Mouse (Mus musculus) CH12.LX (cell line): ENCODE measurements around the gene Sbk3. TPM values are rescaled to one million over a fixed set of nuclear protein-coding genes. Genes with fewer than 3 reads are reported as not detected.

Experiments
- DNase-seq: peaks from one replicate; pipeline ENCODE4 v3.0.0-alpha.2; 2013; ENCODE audit errors: extremely low read depth
- H3K27ac ChIP-seq: 2 replicates; pipeline ENCODE4 v1.5.1; 2012; ENCODE audit warnings: low read depth, mild to moderate bottlenecking, control low read depth, moderate library complexity; ENCODE audit not compliant: insufficient read depth
- H3K27me3 ChIP-seq: replicated peaks from 2 replicates; pipeline ENCODE3; 2012; ENCODE audit warnings: inconsistent platforms
- H3K36me3 ChIP-seq, 2 experiments: replicated peaks in 1 of 2; 2 replicates each; pipeline versions ENCODE3 to v1.6.1; 2012; ENCODE audit warnings: inconsistent platforms in 1 of 2, low read length in 1 of 2, mild to moderate bottlenecking in 1 of 2, mixed read lengths in 1 of 2, moderate library complexity in 1 of 2; ENCODE audit not compliant: control insufficient read depth in 1 of 2, insufficient read depth in 1 of 2
- H3K4me1 ChIP-seq, 2 experiments: 2 replicates each; pipeline ENCODE4 v1.6.1; 2012; ENCODE audit warnings: inconsistent platforms in 1 of 2, moderate library complexity in 1 of 2; ENCODE audit not compliant: insufficient read depth in 2 of 2, control insufficient read depth in 1 of 2
- H3K4me2 ChIP-seq: 2 replicates; pipeline ENCODE4 v1.6.1; 2012; ENCODE audit warnings: low read depth, mild to moderate bottlenecking, control low read depth; ENCODE audit not compliant: poor library complexity, insufficient read depth, severe bottlenecking
- H3K4me3 ChIP-seq, 3 experiments: fragments of 150-350 bp in 1 of 3; sonication (generic) in 1 of 3; replicated peaks in 1 of 3; 2 replicates each; pipeline versions ENCODE3 to v1.5.1; 2011 to 2012; ENCODE audit warnings: low read depth in 2 of 3, low read length in 2 of 3, mild to moderate bottlenecking in 2 of 3, moderate library complexity in 2 of 3, control low read depth in 1 of 3, improper control_type of control experiment in 1 of 3, inconsistent platforms in 1 of 3, mixed read lengths in 1 of 3; ENCODE audit not compliant: poor library complexity in 1 of 3
- H3K79me2 ChIP-seq: replicated peaks from 2 replicates; pipeline ENCODE4 v1.6.1; 2012; ENCODE audit warnings: mild to moderate bottlenecking, moderate library complexity; ENCODE audit not compliant: control insufficient read depth, poor library complexity, insufficient read depth, severe bottlenecking; ENCODE audit errors: extremely low read depth
- H3K9ac ChIP-seq: 2 replicates; pipeline ENCODE4 v1.6.1; 2012; ENCODE audit warnings: low read depth, mild to moderate bottlenecking, control low read depth, moderate library complexity; ENCODE audit not compliant: insufficient read depth
- H3K9me3 ChIP-seq: replicated peaks from 2 replicates; pipeline ENCODE3; 2012; ENCODE audit warnings: low read length, inconsistent platforms, mixed read lengths
- E2F4 ChIP-seq: IDR thresholded peaks from 2 replicates; pipeline ENCODE4 v1.6.1; 2011; ENCODE audit warnings: low read depth, low read length, improper control_type of control experiment; ENCODE audit not compliant: insufficient replicate concordance
- ELF1 ChIP-seq: IDR thresholded peaks from 2 replicates; pipeline ENCODE4 v1.6.1; 2014; ENCODE audit warnings: low read depth, mild to moderate bottlenecking, inconsistent platforms, low read length, improper control_type of control experiment
- GABPA ChIP-seq: IDR thresholded peaks from 2 replicates; pipeline ENCODE4 v1.6.1; 2012; ENCODE audit warnings: low read depth, low read length, improper control_type of control experiment, inconsistent platforms; ENCODE audit not compliant: insufficient replicate concordance
- JUN ChIP-seq: IDR thresholded peaks from 2 replicates; pipeline ENCODE4 v1.6.1; 2011; ENCODE audit warnings: low read depth, mild to moderate bottlenecking, low read length, improper control_type of control experiment, moderate library complexity; ENCODE audit not compliant: insufficient read depth
- JUND ChIP-seq: conservative IDR thresholded peaks from 2 replicates; pipeline ENCODE4 v1.6.1; 2011; ENCODE audit warnings: low read depth, low read length, improper control_type of control experiment
- KAT2A ChIP-seq: IDR thresholded peaks from 2 replicates; pipeline ENCODE4 v1.6.1; 2012; ENCODE audit warnings: low read length, improper control_type of control experiment, inconsistent platforms; ENCODE audit not compliant: insufficient replicate concordance
- MAZ ChIP-seq: IDR thresholded peaks from 2 replicates; pipeline ENCODE4 v1.6.1; 2012; ENCODE audit warnings: low read depth, mild to moderate bottlenecking, inconsistent platforms, low read length, improper control_type of control experiment, moderate library complexity
- MXI1 ChIP-seq: IDR thresholded peaks from 2 replicates; pipeline ENCODE4 v1.6.1; 2011; ENCODE audit warnings: mild to moderate bottlenecking, low read depth, low read length, improper control_type of control experiment
- MYC ChIP-seq: IDR thresholded peaks from 2 replicates; pipeline ENCODE4 v1.6.1; 2011; ENCODE audit warnings: low read depth, mild to moderate bottlenecking, improper control_type of control experiment, low read length
- NRF1 ChIP-seq: IDR thresholded peaks from 2 replicates; pipeline ENCODE4 v1.6.1; 2014; ENCODE audit warnings: low read depth, mild to moderate bottlenecking, inconsistent platforms, low read length, improper control_type of control experiment, moderate library complexity
- PAX5 ChIP-seq: IDR thresholded peaks from 2 replicates; pipeline ENCODE4 v1.6.1; 2012; ENCODE audit warnings: low read length, inconsistent platforms, mixed read lengths
- RCOR1 ChIP-seq: conservative IDR thresholded peaks from 2 replicates; pipeline ENCODE4 v1.6.1; 2012; ENCODE audit warnings: low read depth, mild to moderate bottlenecking, inconsistent platforms, low read length, improper control_type of control experiment
- SIN3A ChIP-seq: IDR thresholded peaks from 2 replicates; pipeline ENCODE4 v1.6.1; 2012; ENCODE audit warnings: low read length, improper control_type of control experiment, inconsistent platforms
- SMC3 ChIP-seq: IDR thresholded peaks from 2 replicates; pipeline ENCODE4 v1.6.1; 2011; ENCODE audit warnings: low read depth, low read length, improper control_type of control experiment
- UBTF ChIP-seq: IDR thresholded peaks from 2 replicates; pipeline ENCODE4 v1.6.1; 2012; ENCODE audit warnings: low read depth, mild to moderate bottlenecking, inconsistent platforms, low read length, improper control_type of control experiment, moderate library complexity
- ZC3H11A ChIP-seq: IDR thresholded peaks from 2 replicates; pipeline ENCODE4 v1.6.1; 2012; ENCODE audit warnings: low read depth, mild to moderate bottlenecking, inconsistent platforms, low read length, improper control_type of control experiment
- ZKSCAN1 ChIP-seq: IDR thresholded peaks from 2 replicates; pipeline ENCODE4 v1.6.1; 2012; ENCODE audit warnings: low read depth, inconsistent platforms, low read length, improper control_type of control experiment, borderline replicate concordance
- dilution Hi-C: fragments of 300-500 bp; cut with MboI; formaldehyde crosslinking; loops from 2 replicates; pipeline ENCODE4 v1.14.3; 2020; ENCODE audit warnings: low sequenced_read_pairs; ENCODE audit not compliant: extremely low pct_unique_long_range_greater_than_20kb, extremely low pct_ligation_motif_present
- in situ Hi-C: fragments of 300-500 bp; cut with MboI; formaldehyde crosslinking; loops from 3 replicates; pipeline ENCODE4 v1.14.3; 2019; ENCODE audit warnings: low sequenced_read_pairs, low pct_ligation_motif_present, low pct_unique_long_range_greater_than_20kb, mixed read lengths
- polyA plus RNA-seq: library from polyadenylated mRNA; unstranded; fragments of >175 nt; gene quantifications from 2 replicates; pipeline ENCODE4 v1.2.1, GENCODE M21; 2012; ENCODE audit warnings: low read depth; ENCODE audit not compliant: insufficient read length
- total RNA-seq, 2 experiments: library from RNA; depleted of rRNA; stranded (reverse); fragments of 300-350 nt in 1 of 2; fragments of >200 nt in 1 of 2; gene quantifications; 2 replicates each; pipeline ENCODE4 v1.2.3; 2012 to 2014

The Sbk3 gene
- total and polyA plus RNA-seq, 3 experiments: not detected

- in situ Hi-C loops: no loop called here
- dilution Hi-C loops: no loop called here
- no peak overlapping the region for H3K4me2 ChIP-seq
- H3K27me3 ChIP-seq: no peaks in the 10 kb centered on the region
- TF ChIP-seq MXI1 (no peak), SMC3 (no peak), KAT2A (no peak), SIN3A (no peak), ZC3H11A (no peak), PAX5 (no peak), ZKSCAN1 (no peak), GABPA (no peak), JUN (no peak), E2F4 (no peak), RCOR1 (no peak), MYC (no peak), JUND (no peak), NRF1 (no peak)
- H3K9me3 ChIP-seq: peaks cover 5% of the 10 kb centered on the region
- H3K4me1 ChIP-seq: peaks cover 6 to 35% of the 10 kb centered on the region in 2 experiments
- H3K4me3 ChIP-seq: peak overlapping the region in 1 of 3 experiments; percentile 14
- no peak overlapping the region for H3K9ac ChIP-seq
- no peaks in the 10 kb centered on the region for H3K79me2 ChIP-seq
- DNase-seq: no peak
- peaks cover 0 to 2% of the 10 kb centered on the region in 2 experiments for H3K36me3 ChIP-seq
- H3K27ac ChIP-seq: no peak overlapping the region
Measured at GRCm38 (mm10) chr7:4937392-4937791, 33.6 kb downstream of the Sbk3 start.

- in situ Hi-C loops (no loop called here), dilution Hi-C loops (no loop called here)
- Histone ChIP-seq H3K36me3 (peaks cover 0 to 2% of the 10 kb centered on the region in 2 experiments), H3K27me3 (no peaks in the 10 kb centered on the region), H3K79me2 (no peaks in the 10 kb centered on the region), H3K9ac (no peak overlapping the region), H3K27ac (no peak overlapping the region), H3K4me3 (peak overlapping the region in 1 of 3 experiments; percentile 14), H3K9me3 (peaks cover 5% of the 10 kb centered on the region), H3K4me1 (peaks cover 6 to 38% of the 10 kb centered on the region in 2 experiments), H3K4me2 (no peak overlapping the region)
- DNase-seq: peak; percentile 31
- TF ChIP-seq SIN3A (no peak), JUND (no peak), ELF1 (peak; percentile 33; the same call in 1 of the 2 replicates), ZC3H11A (no peak), ZKSCAN1 (no peak), UBTF (no peak), MAZ (no peak)
Measured at GRCm38 (mm10) chr7:4936832-4937231, 34.1 kb downstream of the Sbk3 start.
